Mouse (Mus musculus): ENCODE measurements around the gene Mef2a. TPM values are rescaled to one million over a fixed set of nuclear protein-coding genes. Genes with fewer than 3 reads are reported as not detected.
"Not testable (repeated sequence)": the region's sequence is repeated elsewhere in the genome, so short reads cannot be mapped to it uniquely, and the experiment has no call there.

Gene Mef2a
- polyA plus RNA-seq, 1 experiment from 2014 or later = 20.3 TPM

DNA sequence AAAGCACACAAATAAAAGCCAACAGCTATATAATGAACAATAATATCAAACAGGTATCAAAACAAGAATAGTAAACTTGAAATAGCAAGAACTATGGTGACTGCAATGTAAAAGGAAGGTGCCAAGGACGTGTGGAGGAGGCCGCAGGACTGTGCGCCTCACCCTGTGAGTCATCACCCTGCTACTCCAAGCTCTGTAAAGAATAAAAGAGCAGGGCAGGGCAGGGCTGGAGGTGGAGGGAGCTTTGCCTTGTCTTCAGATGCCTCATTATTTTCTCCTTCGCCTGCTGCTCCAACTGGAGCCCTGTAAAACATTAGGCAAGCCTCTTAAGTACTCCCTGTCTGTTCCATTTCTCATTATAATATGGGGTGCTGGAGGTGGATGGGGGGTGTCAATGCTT is 85.2 kb downstream of the Mef2a start:
- no peak for DNase-seq (ENCODE audit: low spot score)

DNA sequence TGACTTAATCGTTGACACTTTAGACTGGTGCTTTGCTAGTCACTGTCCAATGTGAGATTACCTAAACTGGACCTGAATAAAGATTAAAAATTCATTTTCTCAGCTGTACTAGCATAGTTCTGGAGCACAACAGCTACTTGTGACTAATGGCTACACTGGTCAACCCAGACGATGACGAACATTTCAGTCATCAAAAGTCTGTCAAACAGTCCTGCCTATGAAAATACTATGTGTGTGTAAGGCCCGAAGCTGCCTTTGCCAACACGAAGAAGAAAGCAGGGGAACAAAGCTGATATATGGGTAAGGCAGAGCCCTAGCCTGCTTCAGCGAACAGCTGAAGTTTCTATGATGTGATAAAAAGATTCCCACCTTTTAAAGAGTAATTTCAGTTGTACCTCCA is 89.1 kb downstream of the Mef2a start:
- H3K27me3 ChIP-seq (ENCODE audit: low read depth, poor library complexity, severe bottlenecking) = no peaks in the 10 kb centered on the region
- H3K4me1 ChIP-seq = no peaks in the 10 kb centered on the region
- H3K27ac ChIP-seq (replicated peaks) = no peak overlapping the region
- WGBS = 93% methylated on average over 6 of the region's 6 CpGs
- no peaks in the 10 kb centered on the region for H3K9me3 ChIP-seq (replicated peaks)
- DNase-seq (ENCODE audit: low spot score) = no peak
- H3K4me3 ChIP-seq = no peak overlapping the region
- 0 out of 2 replicates have a peak, but pooled peaks cover 3% of the 10 kb centered on the region for H3K36me3 ChIP-seq

More for the DNA sequence above, 85.2 kb downstream of the Mef2a start:
- WGBS = 90% methylated on average over 4 of the region's 4 CpGs
- no peaks in the 10 kb centered on the region for H3K4me1 ChIP-seq
- no peak overlapping the region for H3K4me3 ChIP-seq
- H3K36me3 ChIP-seq = 0 out of 2 replicates have a peak, but pooled peaks cover 3% of the 10 kb centered on the region
- H3K9me3 ChIP-seq (replicated peaks) = no peaks in the 10 kb centered on the region
- H3K27me3 ChIP-seq (ENCODE audit: low read depth, poor library complexity, severe bottlenecking) = no peaks in the 10 kb centered on the region
- no peak overlapping the region for H3K27ac ChIP-seq (replicated peaks)

DNA sequence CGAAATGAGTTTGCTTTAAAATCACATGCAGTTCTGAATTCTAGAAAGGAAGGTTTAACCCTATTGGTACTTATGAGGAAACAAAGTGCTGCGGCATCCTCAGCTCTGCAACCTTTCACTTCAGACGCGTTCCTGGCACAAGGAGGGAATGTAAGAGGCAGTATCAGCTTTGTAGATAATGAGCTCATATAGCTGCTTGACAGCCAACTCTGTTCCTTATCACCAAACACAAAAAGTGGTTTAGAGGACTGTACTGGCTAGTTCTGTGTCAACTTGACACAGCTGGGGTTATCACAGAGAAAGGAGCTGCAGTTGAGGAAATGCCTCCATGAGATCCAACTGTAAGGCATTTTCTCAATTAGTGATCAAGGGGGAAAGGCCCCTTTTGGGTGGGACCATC is 102.2 kb downstream of the Mef2a start:
- H3K4me1 ChIP-seq; H3K9me3 ChIP-seq (replicated peaks); H3K27me3 ChIP-seq (ENCODE audit: low read depth, poor library complexity, severe bottlenecking); H3K36me3 ChIP-seq; H3K27ac ChIP-seq (replicated peaks); H3K4me3 ChIP-seq; DNase-seq (ENCODE audit: low spot score): not testable (repeated sequence)
- 93% methylated on average over 4 of the region's 4 CpGs for whole genome bisulfite sequencing

DNA sequence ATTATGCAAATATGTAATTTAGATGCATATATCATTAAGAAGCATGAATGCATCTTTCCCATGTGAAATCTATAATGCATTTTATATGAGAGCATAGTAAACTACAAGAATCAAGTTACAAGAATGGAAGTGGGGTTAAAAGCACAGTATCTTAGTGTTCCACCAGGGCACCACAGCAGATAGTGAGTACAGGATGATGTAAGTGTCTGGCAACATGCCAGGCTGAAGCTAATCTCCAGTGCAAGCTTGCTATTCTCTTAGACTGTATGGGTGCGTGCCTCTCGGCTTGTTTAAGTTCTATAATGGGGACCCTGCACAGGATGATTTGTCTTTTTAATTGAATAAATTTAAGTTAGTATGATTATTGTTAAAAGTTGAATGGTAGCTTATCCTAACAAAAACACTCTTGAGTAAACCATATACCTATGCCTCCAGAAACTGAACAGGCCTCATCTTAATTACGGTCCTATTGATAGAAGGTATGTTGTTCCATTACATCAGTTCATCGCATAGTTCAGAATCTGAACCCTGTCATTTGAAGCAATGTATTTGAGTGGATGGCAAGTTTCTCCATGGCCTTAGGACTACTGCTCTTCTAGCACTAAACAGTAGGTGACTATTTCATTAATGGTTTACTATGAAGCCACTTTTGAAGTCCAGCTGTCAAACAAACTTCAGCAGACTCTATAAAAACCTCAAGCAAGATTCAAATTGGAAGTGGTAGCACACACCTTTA is 112.7 kb downstream of the Mef2a start:
- DNase-seq (ENCODE audit: low spot score) = no peak
- H3K27me3 ChIP-seq (ENCODE audit: low read depth, poor library complexity, severe bottlenecking) = no peaks in the 10 kb centered on the region
- 93% methylated on average over 4 of the region's 4 CpGs for WGBS
- H3K4me3 ChIP-seq = no peak overlapping the region
- H3K27ac ChIP-seq (replicated peaks) = no peak overlapping the region
- H3K4me1 ChIP-seq = no peaks in the 10 kb centered on the region
- H3K9me3 ChIP-seq (replicated peaks) = no peaks in the 10 kb centered on the region
- peaks cover 27% of the 10 kb centered on the region for H3K36me3 ChIP-seq

DNA sequence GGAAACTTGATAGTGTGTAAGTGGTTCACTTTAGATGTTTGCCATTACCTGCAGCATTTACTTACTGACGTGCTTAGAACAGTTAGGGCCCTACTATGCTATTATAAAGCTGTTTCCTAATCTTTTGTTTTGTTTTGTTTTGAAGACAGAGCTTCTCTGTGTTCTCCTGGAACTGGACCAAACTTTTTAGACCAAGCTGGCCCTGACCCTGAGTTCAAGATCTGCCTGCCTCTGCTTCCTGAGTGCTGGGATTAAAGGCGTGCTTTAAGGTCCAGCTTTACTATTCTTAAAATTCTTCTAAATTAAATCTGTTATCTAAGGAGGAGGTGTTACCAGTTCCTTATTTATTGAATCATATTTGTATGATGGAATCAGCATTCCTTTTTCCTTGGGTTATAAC is 126.6 kb downstream of the Mef2a start:
- no peak overlapping the region for H3K4me3 ChIP-seq
- H3K27ac ChIP-seq (replicated peaks) = no peak overlapping the region
- H3K9me3 ChIP-seq (replicated peaks) = no peaks in the 10 kb centered on the region
- no peaks in the 10 kb centered on the region for H3K4me1 ChIP-seq
- 86% methylated on average over 2 of the region's 2 CpGs for WGBS
- no peak for DNase-seq (ENCODE audit: low spot score)
- H3K36me3 ChIP-seq = peaks cover 11% of the 10 kb centered on the region; the same call in 1 of the 2 replicates
- H3K27me3 ChIP-seq (ENCODE audit: low read depth, poor library complexity, severe bottlenecking) = no peaks in the 10 kb centered on the region

DNA sequence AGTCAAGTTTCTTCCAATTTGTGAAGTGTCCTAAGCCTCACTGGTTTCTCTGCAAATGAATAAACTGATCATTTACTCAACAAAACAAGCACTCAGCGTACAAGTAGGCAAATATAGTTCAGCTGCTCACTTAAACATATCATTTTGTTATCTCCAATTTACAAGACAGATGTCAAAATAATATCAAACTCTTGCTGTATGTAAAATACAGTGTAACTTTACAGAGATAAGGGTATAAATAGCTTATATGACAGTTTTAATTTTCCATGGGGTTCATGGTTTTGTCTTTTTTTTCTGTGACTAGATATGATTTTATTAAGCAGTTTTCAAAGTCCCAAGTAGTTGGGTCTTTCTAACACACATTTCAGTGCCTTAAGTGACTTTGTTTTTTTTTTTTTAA is 127.4 kb downstream of the Mef2a start:
- WGBS = 91% methylated on average over 1 of the region's 1 CpGs
- H3K27me3 ChIP-seq (ENCODE audit: low read depth, poor library complexity, severe bottlenecking) = no peaks in the 10 kb centered on the region
- no peak overlapping the region for H3K27ac ChIP-seq (replicated peaks)
- no peaks in the 10 kb centered on the region for H3K4me1 ChIP-seq
- H3K4me3 ChIP-seq = no peak overlapping the region
- H3K9me3 ChIP-seq (replicated peaks) = no peaks in the 10 kb centered on the region
- DNase-seq (ENCODE audit: low spot score) = no peak
- peaks cover 11% of the 10 kb centered on the region; the same call in 1 of the 2 replicates for H3K36me3 ChIP-seq

DNA sequence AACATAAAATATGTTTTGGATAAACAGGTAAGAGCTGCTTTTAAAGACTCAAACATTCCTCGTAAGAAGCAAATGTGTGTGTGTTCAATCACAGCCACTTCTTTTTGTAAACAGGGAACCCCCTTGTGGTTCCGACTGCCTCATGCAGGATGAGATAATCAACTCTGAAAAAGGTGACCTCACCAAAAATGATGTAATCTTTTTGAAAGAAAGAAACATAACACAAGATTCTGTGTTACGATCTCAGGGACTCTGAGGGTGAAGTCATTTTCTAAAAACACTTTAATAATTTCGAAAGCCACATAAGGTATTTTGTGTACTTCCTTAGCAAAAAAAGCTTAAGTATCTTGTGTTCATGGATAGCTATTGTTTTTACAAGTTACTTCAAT is 128.8 kb downstream of the Mef2a start:
- peaks cover 11% of the 10 kb centered on the region for H3K36me3 ChIP-seq
- WGBS = 79% methylated on average over 4 of the region's 4 CpGs
- DNase-seq (ENCODE audit: low spot score) = no peak
- no peak overlapping the region for H3K27ac ChIP-seq (replicated peaks)
- H3K4me1 ChIP-seq = no peaks in the 10 kb centered on the region
- no peaks in the 10 kb centered on the region for H3K9me3 ChIP-seq (replicated peaks)
- H3K4me3 ChIP-seq = no peak overlapping the region
- no peaks in the 10 kb centered on the region for H3K27me3 ChIP-seq (ENCODE audit: low read depth, poor library complexity, severe bottlenecking)

DNA sequence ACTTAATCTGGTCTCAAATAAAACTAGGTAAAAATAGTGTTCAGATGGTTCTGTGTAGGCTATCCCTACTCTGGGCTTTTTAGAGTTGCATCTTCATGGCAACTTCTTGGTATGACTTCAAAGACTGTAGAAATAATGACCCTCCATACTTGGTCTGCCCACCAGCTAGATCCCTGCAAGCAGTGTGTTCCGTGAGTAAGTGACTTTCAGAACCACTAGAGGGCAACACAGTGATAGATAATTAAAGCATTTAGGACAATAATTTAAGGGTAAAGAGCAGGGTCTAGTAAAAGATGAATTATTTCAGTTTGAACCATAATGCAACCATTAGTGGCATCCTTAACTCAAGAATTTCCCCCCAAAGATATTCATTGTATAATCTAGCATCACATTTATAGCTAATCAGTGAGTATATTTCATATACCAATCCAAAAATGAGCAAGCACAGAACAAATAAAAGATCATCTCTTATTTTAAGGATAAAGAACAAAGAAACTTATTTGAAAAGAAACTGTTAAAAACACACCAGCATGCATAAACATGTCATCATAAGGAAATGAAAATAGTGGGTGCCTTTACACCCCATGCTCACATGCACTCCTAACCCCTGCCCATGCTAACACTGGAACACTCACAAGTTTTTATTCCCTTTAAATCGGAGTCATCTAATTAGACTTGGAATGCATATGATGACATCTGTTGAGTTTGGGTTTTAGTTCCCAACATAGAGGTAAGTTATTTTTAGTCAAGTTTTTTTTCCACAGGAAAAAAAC is 129.4 kb downstream of the Mef2a start:
- 64% methylated on average over 2 of the region's 2 CpGs for WGBS
- no peak overlapping the region for H3K4me3 ChIP-seq
- DNase-seq (ENCODE audit: low spot score) = no peak
- no peaks in the 10 kb centered on the region for H3K4me1 ChIP-seq
- H3K27ac ChIP-seq (replicated peaks) = no peak overlapping the region
- no peaks in the 10 kb centered on the region for H3K9me3 ChIP-seq (replicated peaks)
- peaks cover 16% of the 10 kb centered on the region for H3K36me3 ChIP-seq
- H3K27me3 ChIP-seq (ENCODE audit: low read depth, poor library complexity, severe bottlenecking) = no peaks in the 10 kb centered on the region

DNA sequence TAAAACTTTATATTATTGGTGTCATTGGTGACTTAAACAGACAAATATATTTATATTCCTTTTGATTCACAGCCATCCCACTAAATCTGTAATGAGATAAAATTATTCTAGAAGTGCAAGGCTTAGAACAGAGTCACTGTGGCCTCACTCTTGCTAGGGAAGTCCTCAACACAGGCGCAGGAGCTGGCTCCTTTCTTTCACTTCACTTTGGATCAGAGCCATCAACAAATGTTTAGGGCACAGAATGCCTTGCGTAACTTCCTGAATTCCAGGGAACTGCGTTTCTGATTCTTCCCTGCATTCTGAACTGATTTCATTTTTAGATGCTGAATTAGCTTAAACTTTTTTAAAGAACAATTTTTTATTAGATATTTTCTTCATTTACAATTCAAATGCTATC is 130.7 kb downstream of the Mef2a start:
- H3K27ac ChIP-seq (replicated peaks) = no peak overlapping the region
- peaks cover 24% of the 10 kb centered on the region for H3K36me3 ChIP-seq
- no peaks in the 10 kb centered on the region for H3K27me3 ChIP-seq (ENCODE audit: low read depth, poor library complexity, severe bottlenecking)
- H3K9me3 ChIP-seq (replicated peaks) = no peaks in the 10 kb centered on the region
- H3K4me1 ChIP-seq = no peaks in the 10 kb centered on the region
- no peak overlapping the region for H3K4me3 ChIP-seq
- 95% methylated on average over 3 of the region's 3 CpGs for WGBS
- no peak for DNase-seq (ENCODE audit: low spot score)

DNA sequence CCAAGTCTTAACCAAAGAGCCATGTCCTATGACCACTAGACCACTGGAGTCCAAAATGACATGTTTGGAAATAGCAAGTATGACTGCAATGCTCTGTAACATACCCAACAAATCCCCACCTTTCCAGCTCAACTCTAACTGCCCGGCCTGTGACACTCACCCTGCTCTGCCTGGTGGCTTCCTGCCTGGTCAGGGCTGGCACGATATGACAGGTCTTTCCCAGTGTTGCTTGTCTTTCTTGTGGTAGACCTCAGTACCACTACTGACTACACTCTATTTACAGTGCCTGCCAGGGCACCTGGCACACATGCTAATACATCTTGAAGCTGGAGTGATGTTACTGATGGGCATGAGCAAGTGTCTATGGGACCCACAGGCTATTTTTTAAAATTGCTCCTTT is 134.9 kb downstream of the Mef2a start:
- WGBS = 95% methylated on average over 2 of the region's 2 CpGs

DNA sequence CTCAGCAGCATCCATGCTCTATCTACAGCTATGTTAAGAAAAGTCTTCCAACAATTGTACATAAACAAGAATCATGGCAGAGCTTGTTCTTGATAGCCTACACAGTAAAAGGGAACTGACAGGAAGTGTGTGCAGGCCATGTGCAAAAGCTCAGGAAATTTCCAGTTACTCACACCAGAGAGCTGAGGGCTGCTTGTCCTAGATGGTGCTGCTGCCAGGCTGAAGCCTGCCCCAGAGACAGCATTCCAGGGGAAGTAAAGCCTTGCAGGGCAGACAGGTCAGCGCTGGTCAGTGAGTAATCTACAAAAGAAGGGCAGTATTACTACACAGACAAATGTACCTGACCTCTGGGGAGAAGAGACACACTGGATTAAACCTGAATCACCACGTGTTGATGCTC is 136.3 kb downstream of the Mef2a start:
- Histone ChIP-seq H3K9me3 (replicated peaks) (no peaks in the 10 kb centered on the region), H3K36me3 (peaks cover 63% of the 10 kb centered on the region), H3K27me3 (ENCODE audit: low read depth, poor library complexity, severe bottlenecking) (no peaks in the 10 kb centered on the region), H3K27ac (replicated peaks) (no peak overlapping the region), H3K4me3 (no peak overlapping the region), H3K4me1 (no peaks in the 10 kb centered on the region)
- DNase-seq (ENCODE audit: low spot score) = no peak
- WGBS = 81% methylated on average over 2 of the region's 2 CpGs

More for the DNA sequence above, 134.9 kb downstream of the Mef2a start:
- Histone ChIP-seq H3K9me3 (replicated peaks) (no peaks in the 10 kb centered on the region), H3K27me3 (ENCODE audit: low read depth, poor library complexity, severe bottlenecking) (no peaks in the 10 kb centered on the region), H3K27ac (replicated peaks) (no peak overlapping the region), H3K4me3 (no peak overlapping the region), H3K36me3 (peaks cover 54% of the 10 kb centered on the region), H3K4me1 (no peaks in the 10 kb centered on the region)
- no peak for DNase-seq (ENCODE audit: low spot score)

DNA sequence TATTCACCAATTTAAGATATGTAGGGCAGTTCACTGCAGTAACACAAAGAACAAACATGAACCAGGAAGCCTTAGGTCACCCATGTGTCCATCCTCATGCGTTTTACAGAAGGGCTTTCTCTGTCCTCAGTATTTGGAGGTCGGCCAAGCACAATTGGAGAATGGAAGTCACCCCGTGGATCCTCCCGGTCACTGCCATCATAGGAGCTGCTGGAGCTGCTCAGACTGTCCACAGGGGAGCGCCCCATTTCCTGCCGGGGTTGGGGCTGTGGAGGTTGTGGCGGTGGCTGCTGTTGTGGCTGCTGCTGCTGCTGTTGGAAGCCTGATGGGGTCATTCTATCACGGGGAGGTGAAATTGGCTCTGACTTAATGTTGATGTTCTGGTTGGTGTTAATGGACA is 137.9 kb downstream of the Mef2a start:
- H3K36me3 ChIP-seq = peaks cover 62% of the 10 kb centered on the region
- 85% methylated on average over 8 of the region's 8 CpGs for WGBS
- H3K4me1 ChIP-seq = no peaks in the 10 kb centered on the region
- no peaks in the 10 kb centered on the region for H3K27me3 ChIP-seq (ENCODE audit: low read depth, poor library complexity, severe bottlenecking)
- no peak overlapping the region for H3K27ac ChIP-seq (replicated peaks)
- no peak overlapping the region for H3K4me3 ChIP-seq
- no peak for DNase-seq (ENCODE audit: low spot score)
- H3K9me3 ChIP-seq (replicated peaks) = no peaks in the 10 kb centered on the region

DNA sequence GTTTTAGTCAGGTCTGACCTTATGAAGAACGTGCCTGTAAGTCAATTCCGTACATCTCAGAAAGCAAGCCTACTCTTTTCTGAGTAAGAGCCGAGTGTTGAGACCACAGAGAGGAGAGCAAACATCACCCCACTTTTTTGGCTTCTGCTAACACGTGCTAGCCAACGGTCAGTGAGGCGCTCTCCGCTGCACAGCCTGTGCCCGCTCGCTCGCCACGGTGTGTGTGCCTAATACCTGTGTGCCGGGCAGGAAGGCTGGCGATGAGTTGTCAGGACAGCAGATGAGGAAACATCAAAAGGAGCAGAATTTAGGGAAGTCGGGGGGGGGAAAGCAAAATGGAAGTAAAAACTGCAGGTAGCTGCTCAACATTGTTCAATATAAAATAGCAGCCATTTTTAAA is 140.2 kb downstream of the Mef2a start:
- DNase-seq (ENCODE audit: low spot score) = no peak
- H3K27me3 ChIP-seq (ENCODE audit: low read depth, poor library complexity, severe bottlenecking) = no peaks in the 10 kb centered on the region
- no peak overlapping the region for H3K4me3 ChIP-seq
- peaks cover 45% of the 10 kb centered on the region for H3K36me3 ChIP-seq
- H3K9me3 ChIP-seq (replicated peaks) = no peaks in the 10 kb centered on the region
- H3K27ac ChIP-seq (replicated peaks) = no peak overlapping the region
- WGBS = 93% methylated on average over 14 of the region's 14 CpGs
- H3K4me1 ChIP-seq = no peaks in the 10 kb centered on the region

Measured in midbrain, embryonic 10.5 days (tissue).